Mouse (Mus musculus) midbrain, embryonic 11.5 days (tissue): ENCODE data around the gene Mns1. TPM values are rescaled to one million over a fixed set of nuclear protein-coding genes. Genes with fewer than 3 reads are reported as not detected.

Source experiments
- ATAC-seq: fragments of 200-750 bp; cut with Nextera tagmentation; 2 replicates; pipeline ENCODE4 v1.8.0; 2017; ENCODE audit warnings: moderate TSS enrichment, moderate library complexity; ENCODE audit not compliant: low FRiP score
- DNase-seq: peaks from one replicate; pipeline ENCODE4 v3.0.0; 2015; ENCODE audit warnings: low spot score; ENCODE audit errors: missing footprints
- H3K27ac ChIP-seq: fragments of 300-500 bp; sonication (generic); 2 replicates; pipeline ENCODE4 v1.5.1; 2014; ENCODE audit warnings: low read depth, low read length
- H3K27me3 ChIP-seq: fragments of 300-500 bp; sonication (generic); 2 replicates; pipeline ENCODE4 v1.6.1; 2014; ENCODE audit warnings: mild to moderate bottlenecking, low read length, moderate library complexity, mixed read lengths; ENCODE audit not compliant: control insufficient read depth, insufficient read depth
- H3K36me3 ChIP-seq: fragments of 300-500 bp; sonication (generic); 2 replicates; pipeline ENCODE4 v1.6.1; 2014; ENCODE audit warnings: mild to moderate bottlenecking, low read length, moderate library complexity, mixed read lengths; ENCODE audit not compliant: control insufficient read depth, insufficient read depth
- H3K4me1 ChIP-seq: fragments of 300-500 bp; sonication (generic); 2 replicates; pipeline ENCODE4 v1.6.1; 2014; ENCODE audit warnings: low read length; ENCODE audit not compliant: control insufficient read depth, insufficient read depth
- H3K4me2 ChIP-seq: fragments of 300-500 bp; sonication (generic); 2 replicates; pipeline ENCODE4 v1.6.1; 2014; ENCODE audit warnings: mild to moderate bottlenecking, moderate library complexity
- H3K4me3 ChIP-seq: fragments of 300-500 bp; sonication (generic); 2 replicates; pipeline ENCODE4 v1.5.1; 2014; ENCODE audit warnings: low read depth, low read length
- H3K9ac ChIP-seq: fragments of 300-500 bp; sonication (generic); 2 replicates; pipeline ENCODE4 v1.6.1; 2014; ENCODE audit warnings: low read length
- H3K9me3 ChIP-seq: fragments of 300-500 bp; sonication (generic); 2 replicates; pipeline ENCODE4 v1.6.1; 2016; ENCODE audit warnings: low read length; ENCODE audit not compliant: control insufficient read depth
- WGBS: fragments of 180-500 bp; shearing (Covaris S2); extraction: QIAGEN DNeasy Blood & Tissue Kit; methylation state at CpG from one replicate; pipeline ENCODE4 v1.1.7; 2014; 5-methylcytosine and 5-hydroxymethylcytosine counted together
- polyA plus RNA-seq: library from polyadenylated mRNA; unstranded; fragments of >200 nt; fragmentation: Nextera tagmentation; extraction: Ambion mirVana; gene quantifications from 2 replicates; pipeline ENCODE4 v1.2.1, GENCODE M21; 2014

Mns1 gene
- polyA plus RNA-seq, 1 experiment from 2014 or later, result 48.8 TPM

GRCm38 (mm10) chr9:72422284-72422683 lies 15.5 kb upstream of the Mns1 start:
- ATAC-seq (no peak), DNase-seq (no peak)
- 77% methylated on average over 11 of the region's 11 CpGs for WGBS

DNA sequence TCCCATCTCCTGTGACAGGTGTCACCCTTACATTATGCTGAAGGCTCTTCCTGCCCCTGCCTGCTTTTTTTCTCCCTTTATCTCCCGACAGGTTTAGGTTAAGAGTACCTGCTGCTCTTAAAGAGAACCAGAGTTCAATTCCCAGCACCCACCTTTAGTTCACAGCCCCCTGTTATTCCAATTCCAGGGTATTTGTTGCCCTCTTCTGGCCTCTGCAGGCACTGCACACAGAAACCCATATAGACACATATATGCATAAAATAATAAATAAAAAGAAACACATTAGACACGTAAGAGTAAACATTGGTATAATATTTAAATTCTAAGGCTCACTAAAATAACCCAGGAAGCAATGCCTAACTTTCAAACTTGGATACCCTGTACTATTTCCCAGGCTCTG lies 15.1 kb upstream of the Mns1 start:
- Histone ChIP-seq H3K4me1 (peaks cover 2% of the 10 kb centered on the region; the same call in 1 of the 2 replicates), H3K4me2 (no peak overlapping the region), H3K27me3 (no peaks in the 10 kb centered on the region), H3K27ac (no peak overlapping the region), H3K4me3 (no peak overlapping the region), H3K9me3 (no peaks in the 10 kb centered on the region), H3K9ac (no peak overlapping the region), H3K36me3 (no peaks in the 10 kb centered on the region)
- ATAC-seq (no peak), DNase-seq (no peak)
- 90% methylated on average over 2 of the region's 2 CpGs for WGBS

More at GRCm38 (mm10) chr9:72422284-72422683, 15.5 kb upstream of the Mns1 start:
- Histone ChIP-seq H3K4me1 (peaks cover 2% of the 10 kb centered on the region; the same call in 1 of the 2 replicates), H3K9ac (no peak overlapping the region), H3K9me3 (no peaks in the 10 kb centered on the region), H3K27ac (no peak overlapping the region), H3K4me2 (no peak overlapping the region), H3K4me3 (no peak overlapping the region), H3K27me3 (no peaks in the 10 kb centered on the region), H3K36me3 (no peaks in the 10 kb centered on the region)

- no peaks in the 10 kb centered on the region for H3K27me3 ChIP-seq
- H3K36me3 ChIP-seq, result no peaks in the 10 kb centered on the region
- H3K4me2 ChIP-seq, result no peak overlapping the region
- peaks cover 2% of the 10 kb centered on the region; the same call in 1 of the 2 replicates for H3K4me1 ChIP-seq
- ATAC-seq (no peak), DNase-seq (no peak)
- no peak overlapping the region for H3K27ac ChIP-seq
- no peaks in the 10 kb centered on the region for H3K9me3 ChIP-seq
- WGBS, result 86% methylated on average over 11 of the region's 11 CpGs
- H3K4me3 ChIP-seq, result no peak overlapping the region
- H3K9ac ChIP-seq, result no peak overlapping the region
Measured at GRCm38 (mm10) chr9:72425300-72425850, 12.4 kb upstream of the Mns1 start.

DNA sequence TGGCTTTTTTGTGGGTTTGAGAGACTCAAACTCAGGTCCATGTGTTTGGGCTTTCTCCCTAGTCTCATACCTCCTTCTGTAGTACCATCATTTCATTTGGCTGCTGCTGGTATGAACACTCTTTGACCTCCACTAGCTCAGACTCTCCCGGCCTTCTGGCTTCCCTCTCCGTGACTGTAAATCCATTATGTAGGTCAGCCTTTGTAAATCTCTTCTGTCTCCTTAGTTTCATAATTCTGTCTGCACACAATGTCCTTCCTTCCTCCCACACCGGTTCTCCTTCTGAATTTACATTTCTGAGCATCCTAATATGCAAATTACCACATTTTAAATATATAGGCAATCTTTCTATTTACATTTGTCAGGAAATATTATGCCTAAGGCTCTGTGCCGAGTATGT lies 9.9 kb upstream of the Mns1 start:
- no peaks in the 10 kb centered on the region for H3K36me3 ChIP-seq
- H3K27ac ChIP-seq, result no peak overlapping the region
- no peaks in the 10 kb centered on the region for H3K4me1 ChIP-seq
- no peaks in the 10 kb centered on the region for H3K9me3 ChIP-seq
- H3K4me2 ChIP-seq, result no peak overlapping the region
- no peak overlapping the region for H3K4me3 ChIP-seq
- ATAC-seq (no peak), DNase-seq (no peak)
- H3K9ac ChIP-seq, result no peak overlapping the region
- 71% methylated on average over 4 of the region's 4 CpGs for WGBS
- no peaks in the 10 kb centered on the region for H3K27me3 ChIP-seq

GRCm38 (mm10) chr9:72434876-72435275 lies 2.9 kb upstream of the Mns1 start:
- no peak overlapping the region for H3K4me2 ChIP-seq
- H3K4me1 ChIP-seq, result peaks cover 5% of the 10 kb centered on the region
- H3K27ac ChIP-seq, result no peak overlapping the region
- H3K9me3 ChIP-seq, result no peaks in the 10 kb centered on the region
- H3K27me3 ChIP-seq, result no peaks in the 10 kb centered on the region
- ATAC-seq, result no peak
- no peaks in the 10 kb centered on the region for H3K36me3 ChIP-seq
- DNase-seq, result no peak
- no peak overlapping the region for H3K4me3 ChIP-seq
- no peak overlapping the region for H3K9ac ChIP-seq
- WGBS, result 63% methylated on average over 9 of the region's 9 CpGs

- DNase-seq (no peak), ATAC-seq (no peak)
- Histone ChIP-seq H3K4me2 (peak overlapping the region; percentile 83), H3K27ac (0 out of 2 replicates have a peak overlapping the region, but pooled peaks have one; percentile 25), H3K4me1 (peaks cover 8% of the 10 kb centered on the region), H3K36me3 (0 out of 2 replicates have a peak, but pooled peaks cover 2% of the 10 kb centered on the region), H3K4me3 (peak overlapping the region; percentile 65), H3K9ac (peak overlapping the region; percentile 77), H3K9me3 (no peaks in the 10 kb centered on the region), H3K27me3 (no peaks in the 10 kb centered on the region)
- WGBS, result 2% methylated on average over 9 of the region's 9 CpGs
Measured at GRCm38 (mm10) chr9:72438749-72439148, 938 bp downstream of the Mns1 start.

- Histone ChIP-seq H3K4me2 (no peak overlapping the region), H3K36me3 (0 out of 2 replicates have a peak, but pooled peaks cover 2% of the 10 kb centered on the region), H3K27ac (no peak overlapping the region), H3K4me3 (no peak overlapping the region), H3K27me3 (no peaks in the 10 kb centered on the region), H3K4me1 (peaks cover 8% of the 10 kb centered on the region), H3K9me3 (no peaks in the 10 kb centered on the region), H3K9ac (no peak overlapping the region)
- ATAC-seq (no peak), DNase-seq (no peak)
- WGBS, result 97% methylated on average over 4 of the region's 4 CpGs
Measured at GRCm38 (mm10) chr9:72440358-72440757, 2.5 kb downstream of the Mns1 start.

- Histone ChIP-seq H3K4me3 (no peak overlapping the region), H3K9ac (no peak overlapping the region), H3K27ac (no peak overlapping the region), H3K27me3 (no peaks in the 10 kb centered on the region), H3K36me3 (0 out of 2 replicates have a peak, but pooled peaks cover 3% of the 10 kb centered on the region), H3K9me3 (no peaks in the 10 kb centered on the region), H3K4me1 (peaks cover 8% of the 10 kb centered on the region), H3K4me2 (no peak overlapping the region)
- DNase-seq, result no peak
- no peak for ATAC-seq
- WGBS, result 88% methylated on average over 8 of the region's 8 CpGs
Measured at GRCm38 (mm10) chr9:72440948-72441926, 3.4 kb downstream of the Mns1 start.
